Mouse (Mus musculus) MEL (cell line): ENCODE measurements at regions not wholly inside any gene's neighbourhood (a gene's known extent, or its start where the extent isn't known, plus 50 kb on each side); places are given as distances from the start of the nearest gene placed in this dataset.

Experiments
- DNase-seq: peaks from one replicate; pipeline ENCODE4 v3.0.0; 2011; ENCODE audit warnings: low read depth, low spot score
- H3K27ac ChIP-seq: 2 replicates; pipeline ENCODE4 v1.5.1; 2012; ENCODE audit warnings: low read depth, mild to moderate bottlenecking, control low read depth, low read length, moderate library complexity; ENCODE audit not compliant: control insufficient read depth
- H3K27me3 ChIP-seq, 2 experiments: fragments of 150-350 bp in 1 of 2; sonication (generic) in 1 of 2; 2 replicates each; pipeline ENCODE4 v1.6.1; 2012; ENCODE audit warnings: low read length in 2 of 2, mild to moderate bottlenecking in 2 of 2, improper control_type of control experiment in 1 of 2, moderate library complexity in 1 of 2; ENCODE audit not compliant: insufficient read depth in 2 of 2, control insufficient read depth in 1 of 2
- H3K36me3 ChIP-seq, 2 experiments: 2 replicates each; pipeline ENCODE4 v1.6.1; 2012 to 2014; ENCODE audit warnings: low read length in 2 of 2, improper control_type of control experiment in 1 of 2, inconsistent platforms in 1 of 2, mild to moderate bottlenecking in 1 of 2; ENCODE audit not compliant: insufficient read depth in 2 of 2, control insufficient read depth in 1 of 2
- H3K4me1 ChIP-seq, 2 experiments: fragments of 150-350 bp in 1 of 2; sonication (generic) in 1 of 2; 2 replicates each; pipeline ENCODE4 v1.6.1; 2012; ENCODE audit warnings: low read length in 2 of 2, improper control_type of control experiment in 1 of 2, mild to moderate bottlenecking in 1 of 2; ENCODE audit not compliant: insufficient read depth in 2 of 2, control insufficient read depth in 1 of 2
- H3K4me3 ChIP-seq, 2 experiments: fragments of 150-350 bp in 1 of 2; sonication (generic) in 1 of 2; 2 replicates each; pipeline ENCODE4 v1.5.1; 2012; ENCODE audit warnings: low read depth in 2 of 2, low read length in 2 of 2, mild to moderate bottlenecking in 2 of 2, moderate library complexity in 2 of 2, control low read depth in 1 of 2, improper control_type of control experiment in 1 of 2; ENCODE audit not compliant: control insufficient read depth in 1 of 2, insufficient read depth in 1 of 2
- H3K79me2 ChIP-seq: 2 replicates; pipeline ENCODE4 v1.6.1; 2012; ENCODE audit warnings: mild to moderate bottlenecking, low read length, moderate library complexity; ENCODE audit not compliant: control insufficient read depth, poor library complexity, insufficient read depth
- H3K9ac ChIP-seq: 2 replicates; pipeline ENCODE4 v1.6.1; 2012; ENCODE audit warnings: low read depth, mild to moderate bottlenecking, control low read depth, low read length, moderate library complexity; ENCODE audit not compliant: control insufficient read depth, poor library complexity, severe bottlenecking
- H3K9me3 ChIP-seq: fragments of 150-350 bp; sonication (generic); replicated peaks from 2 replicates; pipeline ENCODE4 v1.6.1; 2012; ENCODE audit warnings: mild to moderate bottlenecking, low read length, improper control_type of control experiment, moderate library complexity; ENCODE audit not compliant: insufficient read depth
- CHD1 ChIP-seq: IDR thresholded peaks from 2 replicates; pipeline ENCODE4 v1.6.1; 2012; ENCODE audit warnings: low read depth, mild to moderate bottlenecking, inconsistent platforms, low read length, improper control_type of control experiment
- CHD2 ChIP-seq: IDR thresholded peaks from 2 replicates; pipeline ENCODE4 v1.6.1; 2011; ENCODE audit warnings: low read length, improper control_type of control experiment
- ETS1 ChIP-seq: IDR thresholded peaks from 2 replicates; pipeline ENCODE4 v1.6.1; 2012; ENCODE audit warnings: low read depth, mild to moderate bottlenecking, inconsistent platforms, low read length, improper control_type of control experiment, moderate library complexity
- MAX ChIP-seq: IDR thresholded peaks from 2 replicates; pipeline ENCODE4 v1.6.1; 2011; ENCODE audit warnings: low read length, improper control_type of control experiment
- MEF2A ChIP-seq: IDR thresholded peaks from 2 replicates; pipeline ENCODE4 v1.6.1; 2014; ENCODE audit warnings: low read depth, mild to moderate bottlenecking, inconsistent platforms, low read length, improper control_type of control experiment; ENCODE audit not compliant: poor library complexity, insufficient replicate concordance, severe bottlenecking; ENCODE audit errors: extremely low read depth
- MXI1 ChIP-seq: IDR thresholded peaks from 2 replicates; pipeline ENCODE4 v1.6.1; 2011; ENCODE audit warnings: mild to moderate bottlenecking, low read depth, low read length, improper control_type of control experiment
- NELFE ChIP-seq: IDR thresholded peaks from 2 replicates; pipeline ENCODE4 v1.6.1; 2011; ENCODE audit warnings: low read depth, low read length, improper control_type of control experiment
- POLR2AphosphoS5 ChIP-seq: IDR thresholded peaks from 2 replicates; pipeline ENCODE4 v1.6.1; 2012; ENCODE audit warnings: low read depth, borderline replicate concordance, mild to moderate bottlenecking, inconsistent platforms, low read length, moderate library complexity, mixed read lengths
- RAD21 ChIP-seq: IDR thresholded peaks from 2 replicates; pipeline ENCODE4 v1.6.1; 2011; ENCODE audit warnings: mild to moderate bottlenecking, low read depth, low read length, improper control_type of control experiment
- SIN3A ChIP-seq: IDR thresholded peaks from 2 replicates; pipeline ENCODE4 v1.6.1; 2012; ENCODE audit warnings: low read length, improper control_type of control experiment, inconsistent platforms
- TCF12 ChIP-seq: IDR thresholded peaks from 2 replicates; pipeline ENCODE4 v1.6.1; 2014; ENCODE audit warnings: low read depth, mild to moderate bottlenecking, inconsistent platforms, low read length, improper control_type of control experiment, moderate library complexity
- UBTF ChIP-seq: IDR thresholded peaks from 2 replicates; pipeline ENCODE4 v1.6.1; 2012; ENCODE audit warnings: low read depth, mild to moderate bottlenecking, inconsistent platforms, low read length, improper control_type of control experiment, moderate library complexity, borderline replicate concordance; ENCODE audit not compliant: insufficient read depth
- ZKSCAN1 ChIP-seq: IDR thresholded peaks from 2 replicates; pipeline ENCODE4 v1.6.1; 2012; ENCODE audit warnings: low read depth, mild to moderate bottlenecking, inconsistent platforms, low read length, improper control_type of control experiment, moderate library complexity
- ZNF384 ChIP-seq: IDR thresholded peaks from 2 replicates; pipeline ENCODE4 v1.6.1; 2012; ENCODE audit warnings: low read depth, mild to moderate bottlenecking, inconsistent platforms, low read length, improper control_type of control experiment

DNA sequence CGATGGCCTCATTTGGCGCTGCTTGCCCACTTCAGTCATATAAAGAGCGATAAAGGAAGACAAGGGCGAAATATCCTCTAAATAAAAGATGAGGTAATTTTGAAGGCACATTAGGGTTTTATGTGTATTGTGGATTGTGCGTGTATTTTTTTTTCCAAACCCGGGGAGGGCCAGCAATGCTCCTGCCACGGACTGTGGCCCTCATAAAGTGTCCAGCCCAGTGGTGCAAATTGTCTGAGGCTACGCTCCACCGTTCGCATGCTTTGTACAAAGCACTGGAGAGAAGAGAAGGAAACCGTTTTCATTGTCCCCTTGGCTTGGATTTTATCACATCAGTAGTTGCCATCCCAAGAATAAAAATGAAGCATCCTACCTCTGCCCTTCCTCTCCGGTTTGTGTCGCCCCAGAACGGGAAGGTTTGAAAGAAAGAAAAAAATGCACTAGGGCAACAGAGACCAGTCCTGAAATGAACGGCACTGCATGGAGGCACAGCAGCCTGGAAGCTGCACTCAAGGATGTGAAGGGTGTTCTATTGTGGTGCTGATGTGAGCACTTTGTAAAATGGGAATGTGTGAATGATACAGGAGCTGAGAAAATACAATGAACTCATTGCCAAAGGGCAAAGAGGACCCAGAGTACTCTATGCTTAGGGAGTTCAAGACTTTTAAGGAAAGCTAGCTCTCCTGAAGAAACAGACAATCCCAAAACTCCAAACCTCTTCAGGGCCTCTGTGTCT is 1004.7 kb upstream of the A1bg start:
- Histone ChIP-seq H3K4me3 (no peak overlapping the region), H3K9ac (no peak overlapping the region)
- no peak for DNase-seq

DNA sequence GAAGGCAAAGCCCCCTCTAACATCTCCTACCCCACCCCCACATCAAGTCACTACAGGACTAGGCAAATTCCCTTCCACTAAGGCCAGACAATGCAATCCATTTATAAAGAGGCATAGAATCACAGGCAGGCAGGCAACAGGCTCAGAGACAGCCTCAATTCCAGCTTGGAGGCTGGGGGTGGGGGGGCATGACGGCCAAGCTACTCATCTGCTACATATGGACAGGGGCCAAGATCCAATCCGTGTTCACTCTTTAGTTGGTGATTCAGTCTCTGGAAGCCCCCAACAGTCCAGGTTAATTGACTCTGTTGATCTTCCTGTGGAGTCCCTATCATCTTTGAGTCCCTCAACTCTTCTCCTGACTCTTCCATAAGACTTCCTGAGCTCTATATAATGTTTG is 997.2 kb upstream of the A1bg start:
- no peaks in the 10 kb centered on the region for H3K9me3 ChIP-seq
- no peak for DNase-seq
- no peaks in the 10 kb centered on the region for H3K4me1 ChIP-seq
- H3K27ac ChIP-seq: no peak overlapping the region
- no peaks in the 10 kb centered on the region for H3K79me2 ChIP-seq
- H3K4me3 ChIP-seq: no peak overlapping the region
- TF ChIP-seq POLR2AphosphoS5 (no peak), ETS1 (no peak), MEF2A (no peak)
- TF ChIP-seq, all 39 proteins: peak for 0
- H3K36me3 ChIP-seq: no peaks in the 10 kb centered on the region
- no peaks in the 10 kb centered on the region for H3K27me3 ChIP-seq
- no peak overlapping the region for H3K9ac ChIP-seq

More for the DNA sequence above, 1004.7 kb upstream of the A1bg start:
- H3K36me3 ChIP-seq: no peaks in the 10 kb centered on the region
- no peaks in the 10 kb centered on the region for H3K27me3 ChIP-seq
- no peaks in the 10 kb centered on the region for H3K9me3 ChIP-seq
- H3K27ac ChIP-seq: no peak overlapping the region
- TF ChIP-seq MXI1: no peak
- no peak for TF ChIP-seq ZNF384
- TF ChIP-seq MEF2A: no peak
- no peak for TF ChIP-seq MAX
- no peak for TF ChIP-seq NELFE
- no peak for TF ChIP-seq UBTF
- no peak for TF ChIP-seq CHD1
- TF ChIP-seq TCF12: no peak
- no peak for TF ChIP-seq RAD21
- no peak for TF ChIP-seq POLR2AphosphoS5
- no peak for TF ChIP-seq SIN3A
- no peak for TF ChIP-seq CHD2
- TF ChIP-seq ZKSCAN1: no peak
- no peaks in the 10 kb centered on the region for H3K79me2 ChIP-seq
- peaks cover 0 to 5% of the 10 kb centered on the region in 2 experiments; a peak in 1 of 4 replicates for H3K4me1 ChIP-seq
